Mouse (Mus musculus) limb, embryonic 12.5 days (tissue): ENCODE results near the gene Olfr1295. TPM values are rescaled to one million over a fixed set of nuclear protein-coding genes. Genes with fewer than 3 reads are reported as not detected.

ENCODE experiments used
- ATAC-seq: fragments of 200-750 bp; cut with Nextera tagmentation; 2 replicates; pipeline ENCODE4 v1.8.0; 2017; ENCODE audit warnings: low read depth, moderate TSS enrichment; ENCODE audit not compliant: insufficient number of reproducible peaks, insufficient read depth, low FRiP score, low TSS enrichment
- H3K27ac ChIP-seq: fragments of 300-500 bp; sonication (generic); 2 replicates; pipeline ENCODE4 v1.5.1; 2016; ENCODE audit warnings: mild to moderate bottlenecking, moderate library complexity
- H3K27me3 ChIP-seq: fragments of 300-500 bp; sonication (generic); 2 replicates; pipeline ENCODE4 v1.6.1; 2016; ENCODE audit warnings: mild to moderate bottlenecking, moderate library complexity
- H3K36me3 ChIP-seq: fragments of 300-500 bp; sonication (generic); 2 replicates; pipeline ENCODE4 v1.6.1; 2016; ENCODE audit warnings: mild to moderate bottlenecking, moderate library complexity
- H3K4me1 ChIP-seq: fragments of 300-500 bp; sonication (generic); replicated peaks from 2 replicates; pipeline ENCODE4 v1.6.1; 2016
- H3K4me2 ChIP-seq: fragments of 300-500 bp; sonication (generic); 2 replicates; pipeline ENCODE4 v1.6.1; 2016; ENCODE audit warnings: mild to moderate bottlenecking, moderate library complexity
- H3K4me3 ChIP-seq: fragments of 300-500 bp; sonication (generic); replicated peaks from 2 replicates; pipeline ENCODE4 v1.5.1; 2016; ENCODE audit warnings: mild to moderate bottlenecking
- H3K9ac ChIP-seq: fragments of 300-500 bp; sonication (generic); replicated peaks from 2 replicates; pipeline ENCODE4 v1.6.1; 2016; ENCODE audit warnings: mild to moderate bottlenecking, moderate library complexity
- H3K9me3 ChIP-seq: fragments of 300-500 bp; sonication (generic); 2 replicates; pipeline ENCODE4 v1.6.1; 2016; ENCODE audit warnings: mild to moderate bottlenecking, moderate library complexity
- WGBS: fragments of 180-500 bp; shearing (Covaris S2); methylation state at CpG from one replicate; pipeline ENCODE4 v1.1.7; 2016; 5-methylcytosine and 5-hydroxymethylcytosine counted together
- polyA plus RNA-seq: library from polyadenylated mRNA; unstranded; fragments of >200 nt; fragmentation: Nextera tagmentation; extraction: Ambion mirVana; gene quantifications from 2 replicates; pipeline ENCODE4 v1.2.1, GENCODE M21; 2016

Olfr1295 gene
- not detected in 2 replicates for polyA plus RNA-seq

GRCm38 (mm10) chr2:111569581-111569980, at the start of gene Olfr1295:
TSS of gene Olfr1295 (minus strand) at chr2:111569681.
- no peaks in the 10 kb centered on the region for H3K9me3 ChIP-seq
- no peak within 1 kb of the TSS for H3K27ac ChIP-seq
- ATAC-seq: no peak
- no peaks in the 10 kb centered on the region for H3K27me3 ChIP-seq
- no peak within 1 kb of the TSS for H3K9ac ChIP-seq
- H3K4me2 ChIP-seq: no peak within 1 kb of the TSS
- no peaks in the 10 kb centered on the region for H3K4me1 ChIP-seq
- H3K4me3 ChIP-seq: no peak within 1 kb of the TSS
- no peaks in the 10 kb centered on the region for H3K36me3 ChIP-seq

- no peaks in the 10 kb centered on the region for H3K4me1 ChIP-seq
- H3K9ac ChIP-seq: no peak within 1 kb of the TSS
- 52% methylated on average over 1 of the region's 1 CpGs for WGBS
- no peaks in the 10 kb centered on the region for H3K27me3 ChIP-seq
- no peak for ATAC-seq
- no peaks in the 10 kb centered on the region for H3K9me3 ChIP-seq
- H3K27ac ChIP-seq: no peak within 1 kb of the TSS
- H3K4me3 ChIP-seq: no peak within 1 kb of the TSS
- H3K36me3 ChIP-seq: no peaks in the 10 kb centered on the region
- H3K4me2 ChIP-seq: no peak within 1 kb of the TSS
Observed at GRCm38 (mm10) chr2:111540191-111540590, 29.3 kb downstream of the Olfr1295 start, which contains the start of gene Olfr1294. TSS of gene Olfr1294 (minus strand) at chr2:111540291.

DNA sequence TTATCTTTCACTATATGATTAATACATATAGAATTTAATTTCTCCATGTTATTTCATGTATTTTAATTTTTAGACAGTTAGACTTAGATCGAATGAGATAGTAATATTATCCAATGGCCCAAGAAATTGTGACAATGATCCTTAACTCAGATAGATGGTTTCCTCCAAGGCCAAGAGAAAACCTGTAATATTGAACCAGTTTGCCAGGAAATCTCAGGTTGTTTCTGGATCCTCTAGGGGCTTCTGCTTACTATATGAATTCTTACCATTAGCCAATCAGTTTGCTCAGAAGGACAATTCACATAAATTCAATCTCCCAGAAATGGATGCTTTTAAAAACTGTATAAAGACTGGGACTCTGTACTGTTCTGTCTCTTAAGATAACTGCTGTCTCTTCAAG, 44.6 kb downstream of the Olfr1295 start, which contains the start of gene Olfr1293-ps:
Olfr1293-ps (plus strand) TSS at position 301 of the 400 bp plus-strand sequence.
- Histone ChIP-seq H3K36me3 (no peaks in the 10 kb centered on the region), H3K4me2 (no peak within 1 kb of the TSS), H3K4me3 (no peak within 1 kb of the TSS), H3K9ac (no peak within 1 kb of the TSS), H3K27me3 (no peaks in the 10 kb centered on the region), H3K4me1 (no peaks in the 10 kb centered on the region), H3K27ac (no peak within 1 kb of the TSS), H3K9me3 (0 out of 2 replicates have a peak, but pooled peaks cover 5% of the 10 kb centered on the region)
- WGBS: 91% methylated on average over 1 of the region's 1 CpGs
- ATAC-seq: no peak

DNA sequence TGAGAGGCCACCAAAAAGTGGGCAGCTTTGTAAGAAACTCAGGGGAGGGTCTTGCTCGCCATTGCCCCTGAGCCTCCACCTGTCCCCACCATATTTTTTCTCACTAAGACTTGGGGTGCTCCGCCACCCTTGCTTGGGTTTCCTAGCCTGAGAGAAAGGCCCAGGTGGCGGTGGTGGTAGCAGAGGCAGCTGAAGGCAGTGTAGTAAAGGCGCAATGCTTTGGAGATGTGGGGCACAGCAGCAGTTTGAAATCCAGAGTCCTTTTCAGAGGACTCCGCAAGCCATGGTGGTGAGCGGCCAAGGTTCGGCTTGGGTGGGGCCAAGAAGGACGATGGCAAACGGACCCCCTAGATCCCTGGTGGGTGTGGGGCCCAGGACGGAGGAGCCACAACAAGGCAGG, 52.0 kb downstream of the Olfr1295 start:
- Histone ChIP-seq H3K36me3 (no peaks in the 10 kb centered on the region), H3K9ac (no peak overlapping the region), H3K4me3 (no peak overlapping the region), H3K4me2 (no peak overlapping the region), H3K9me3 (peaks cover 10% of the 10 kb centered on the region; the same call in 1 of the 2 replicates), H3K4me1 (no peaks in the 10 kb centered on the region), H3K27me3 (no peaks in the 10 kb centered on the region), H3K27ac (no peak overlapping the region)
- no peak for ATAC-seq
- 87% methylated on average over 10 of the region's 10 CpGs for WGBS

Other genes with a start within 250 kb of the Olfr1295 start
- not detected in 2 replicates for gene Olfr1281, start 243.2 kb downstream of the Olfr1295 start, polyA plus RNA-seq
- gene Olfr1282, start 233.6 kb downstream of the Olfr1295 start, polyA plus RNA-seq: not detected in 2 replicates
- not detected in 2 replicates for gene Olfr1283, start 202.9 kb downstream of the Olfr1295 start, polyA plus RNA-seq
- gene Olfr1284, start 194.2 kb downstream of the Olfr1295 start, polyA plus RNA-seq: not detected in 2 replicates
- gene Olfr1286, start 146.6 kb downstream of the Olfr1295 start, polyA plus RNA-seq: not detected in 2 replicates
- not detected in 2 replicates for gene Olfr1287, start 120.5 kb downstream of the Olfr1295 start, polyA plus RNA-seq
- not detected in 2 replicates for gene Olfr1288, start 95.6 kb downstream of the Olfr1295 start, polyA plus RNA-seq
- not detected in 2 replicates for gene Olfr1289, start 88.9 kb downstream of the Olfr1295 start, polyA plus RNA-seq
- not detected in 2 replicates for gene Olfr1290, start 75.9 kb downstream of the Olfr1295 start, polyA plus RNA-seq
- not detected in 2 replicates for gene Olfr1291-ps1, start 72.5 kb downstream of the Olfr1295 start, polyA plus RNA-seq
- gene Olfr1293-ps, start 44.5 kb downstream of the Olfr1295 start, polyA plus RNA-seq: not detected in 2 replicates
- not detected in 2 replicates for gene Olfr1294, start 29.4 kb downstream of the Olfr1295 start, polyA plus RNA-seq
- not detected in 2 replicates for gene Olfr1297, start 56.8 kb upstream of the Olfr1295 start, polyA plus RNA-seq
- gene Olfr1298, start 79.5 kb upstream of the Olfr1295 start, polyA plus RNA-seq: not detected in 2 replicates
- gene Olfr1299, start 91.7 kb upstream of the Olfr1295 start, polyA plus RNA-seq: not detected in 2 replicates
- gene Olfr1301, start 181.3 kb upstream of the Olfr1295 start, polyA plus RNA-seq: not detected in 2 replicates
- not detected in 2 replicates for gene Olfr1302, start 207.7 kb upstream of the Olfr1295 start, polyA plus RNA-seq